ENCODE assay signal across 9 mouse cellular contexts in the genomic region with DNA sequence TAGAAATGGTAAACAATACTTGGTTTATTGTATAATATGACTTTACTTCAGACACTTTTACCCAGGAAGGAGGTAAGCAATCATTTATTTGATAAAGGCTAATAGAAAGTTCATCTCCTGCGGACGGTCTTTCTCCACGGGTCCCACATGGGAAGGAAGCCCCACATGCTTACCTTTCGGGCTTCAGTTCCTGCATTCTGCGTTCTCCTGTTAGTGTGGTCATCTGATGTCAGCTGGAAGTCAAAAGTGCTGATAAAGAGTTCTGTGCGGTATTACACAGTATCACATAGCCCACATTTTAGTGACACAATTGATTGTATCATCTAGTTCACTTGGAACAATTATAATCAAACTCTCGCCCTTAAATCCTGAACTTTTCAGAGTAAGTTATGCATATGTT. TPM values are rescaled to one million over a fixed set of nuclear protein-coding genes. Genes with fewer than 3 reads are reported as not detected.
DNase-seq lines count a peak whose midpoint lies in the region; ATAC-seq and TF ChIP-seq lines count a peak whose summit lies in the region.
"Had no signal": no experiment of that assay in that cellular context is flagged by ENCODE, and none has a peak within 500 bp of the region (broad histone marks: within the 10 kb centered on the region; RNA-seq: fewer than 3 reads in every experiment).

No protein-coding gene starts in this region.

- no peak for DNase-seq in kidney, postnatal 10 days
- peak; percentile 35 for DNase-seq in embryonic facial prominence, embryonic 11.5 days (ENCODE audit: low spot score)
- DNase-seq in testis, postnatal 10 days (ENCODE audit: low spot score), result no peak
- no peak for DNase-seq in thymus, adult 2 months
- no peak for DNase-seq in kidney, adult 11 months

- TF ChIP-seq CTCF in thymus, adult 2 months (IDR thresholded peaks at IDR 0.05; ENCODE audit: borderline replicate concordance, control insufficient read depth, extremely low read depth, insufficient read depth, low read length, poor library complexity), result no peak

- ATAC-seq in kidney, embryonic 14.5 days (ENCODE audit: low FRiP score, low TSS enrichment), result no peak
- ATAC-seq in embryonic facial prominence, embryonic 11.5 days (replicated peaks; ENCODE audit: insufficient number of reproducible peaks, low FRiP score, low TSS enrichment, low read depth), result no peak
- ATAC-seq in intestine, embryonic 15.5 days, result no peak
- no peak for ATAC-seq in neural tube, embryonic 14.5 days (ENCODE audit: low read depth)

- peak overlapping the region; percentile 73 for H3K4me3 ChIP-seq in kidney, embryonic 14.5 days (ENCODE audit: low read length)
- H3K4me3 ChIP-seq in embryonic facial prominence, embryonic 11.5 days (ENCODE audit: low read depth, low read length), result peak overlapping the region; percentile 66
- H3K4me3 ChIP-seq in intestine, embryonic 15.5 days (replicated peaks), result peak overlapping the region; percentile 76
- H3K4me3 ChIP-seq in neural tube, embryonic 14.5 days (ENCODE audit: low read depth, low read length), result peak overlapping the region; percentile 73
- no peak overlapping the region for H3K4me3 ChIP-seq in thymus, adult 2 months (ENCODE audit: control insufficient read depth, insufficient read depth, low read length)

- H3K36me3 ChIP-seq in kidney, embryonic 14.5 days (ENCODE audit: control insufficient read depth, insufficient read depth, low read length), result no peaks in the 10 kb centered on the region
- H3K36me3 ChIP-seq in embryonic facial prominence, embryonic 11.5 days (replicated peaks; ENCODE audit: control insufficient read depth, insufficient read depth, low read depth, low read length), result no peaks in the 10 kb centered on the region
- no peaks in the 10 kb centered on the region for H3K36me3 ChIP-seq in intestine, embryonic 15.5 days
- H3K36me3 ChIP-seq in neural tube, embryonic 14.5 days (ENCODE audit: control insufficient read depth, insufficient read depth, low read length), result no peaks in the 10 kb centered on the region
- H3K36me3 ChIP-seq in thymus, adult 2 months (ENCODE audit: control insufficient read depth, insufficient read depth, low read length), result no peaks in the 10 kb centered on the region

- no peaks in the 10 kb centered on the region for H3K4me1 ChIP-seq in kidney, embryonic 14.5 days (ENCODE audit: control insufficient read depth, insufficient read depth, low read length)
- no peaks in the 10 kb centered on the region for H3K4me1 ChIP-seq in embryonic facial prominence, embryonic 11.5 days (ENCODE audit: control insufficient read depth, insufficient read depth, low read length)
- H3K4me1 ChIP-seq in intestine, embryonic 15.5 days (replicated peaks), result no peaks in the 10 kb centered on the region
- H3K4me1 ChIP-seq in neural tube, embryonic 14.5 days (ENCODE audit: control insufficient read depth, insufficient read depth, low read length), result no peaks in the 10 kb centered on the region
- no peaks in the 10 kb centered on the region for H3K4me1 ChIP-seq in thymus, adult 2 months (replicated peaks; ENCODE audit: control insufficient read depth, insufficient read depth, low read length)

- no peak for TF ChIP-seq POLR2A in thymus, adult 2 months (IDR thresholded peaks at IDR 0.05; ENCODE audit: control insufficient read depth, extremely low read depth, insufficient read depth, low read length, poor library complexity)

- peak overlapping the region; percentile 90; the same call in 1 of the 2 replicates for H3K9ac ChIP-seq in kidney, embryonic 14.5 days (ENCODE audit: low read depth, low read length)
- H3K9ac ChIP-seq in embryonic facial prominence, embryonic 11.5 days (replicated peaks; ENCODE audit: low read length), result peak overlapping the region; percentile 95
- H3K9ac ChIP-seq in intestine, embryonic 15.5 days, result no peak overlapping the region
- no peak overlapping the region for H3K9ac ChIP-seq in neural tube, embryonic 14.5 days (replicated peaks; ENCODE audit: low read depth, low read length)

- peak overlapping the region; percentile 59 for H3K4me2 ChIP-seq in kidney, embryonic 14.5 days (replicated peaks; ENCODE audit: low read depth, low read length)
- H3K4me2 ChIP-seq in embryonic facial prominence, embryonic 11.5 days (ENCODE audit: low read depth, low read length), result peak overlapping the region; percentile 64
- H3K4me2 ChIP-seq in intestine, embryonic 15.5 days (replicated peaks), result peak overlapping the region; percentile 76
- peak overlapping the region; percentile 56 for H3K4me2 ChIP-seq in neural tube, embryonic 14.5 days (ENCODE audit: low read depth, low read length)

- H3K27ac ChIP-seq in kidney, embryonic 14.5 days (ENCODE audit: low read depth, low read length), result no peak overlapping the region
- H3K27ac ChIP-seq in embryonic facial prominence, embryonic 11.5 days (replicated peaks; ENCODE audit: low read depth, low read length), result no peak overlapping the region
- no peak overlapping the region for H3K27ac ChIP-seq in intestine, embryonic 15.5 days
- H3K27ac ChIP-seq in neural tube, embryonic 14.5 days (ENCODE audit: low read depth, low read length), result no peak overlapping the region
- no peak overlapping the region for H3K27ac ChIP-seq in thymus, adult 2 months (ENCODE audit: control insufficient read depth, insufficient read depth, low read length)

- H3K9me3 ChIP-seq in kidney, embryonic 14.5 days (ENCODE audit: control insufficient read depth, low read length), result no peaks in the 10 kb centered on the region
- H3K9me3 ChIP-seq in embryonic facial prominence, embryonic 11.5 days (replicated peaks; ENCODE audit: control insufficient read depth, low read length), result no peaks in the 10 kb centered on the region
- H3K9me3 ChIP-seq in intestine, embryonic 15.5 days, result no peaks in the 10 kb centered on the region
- no peaks in the 10 kb centered on the region for H3K9me3 ChIP-seq in neural tube, embryonic 14.5 days (ENCODE audit: control insufficient read depth, low read length)

- 13% methylated on average over 7 of the region's 7 CpGs for WGBS in kidney, embryonic 14.5 days
- 14% methylated on average over 7 of the region's 7 CpGs for WGBS in embryonic facial prominence, embryonic 11.5 days
- 14% methylated on average over 7 of the region's 7 CpGs for WGBS in intestine, embryonic 15.5 days
- 21% methylated on average over 7 of the region's 7 CpGs for WGBS in neural tube, embryonic 14.5 days
- WGBS in thymus, adult 2 months, result 30% methylated on average over 7 of the region's 7 CpGs

- H3K27me3 ChIP-seq in kidney, embryonic 14.5 days (ENCODE audit: control insufficient read depth, insufficient read depth, low read length), result no peaks in the 10 kb centered on the region
- no peaks in the 10 kb centered on the region for H3K27me3 ChIP-seq in embryonic facial prominence, embryonic 11.5 days (ENCODE audit: control insufficient read depth, insufficient read depth, low read length)
- no peaks in the 10 kb centered on the region for H3K27me3 ChIP-seq in intestine, embryonic 15.5 days (replicated peaks)
- no peaks in the 10 kb centered on the region for H3K27me3 ChIP-seq in neural tube, embryonic 14.5 days (ENCODE audit: control insufficient read depth, insufficient read depth, low read length)
- no peaks in the 10 kb centered on the region for H3K27me3 ChIP-seq in thymus, adult 2 months (ENCODE audit: control insufficient read depth, insufficient read depth, low read length)
- H3K27me3 ChIP-seq: Patski had no signal

RNA-seq across cellular contexts. Expression of a gene that starts 1.0 kb away (rescaled TPM):
- 0.67 and 3.0 TPM in 2 replicates for polyA plus RNA-seq in kidney, embryonic 14.5 days (2014; fragmentation: Nextera tagmentation; extraction: Ambion mirVana)
- 2.5 and 3.1 TPM in 2 replicates for polyA plus RNA-seq in embryonic facial prominence, embryonic 11.5 days (2014; fragmentation: Nextera tagmentation; extraction: Ambion mirVana)
- 0.73 and 0.97 TPM in 2 replicates for polyA plus RNA-seq in intestine, embryonic 15.5 days (2015; fragmentation: Nextera tagmentation; extraction: Ambion mirVana)
- 1.4 and 3.2 TPM in 2 replicates for polyA plus RNA-seq in neural tube, embryonic 14.5 days (2014; fragmentation: Nextera tagmentation; extraction: Ambion mirVana)
- polyA plus RNA-seq in thymus, adult 2 months (2012; rRNA removed), result 1.7 and 3.1 TPM in 2 replicates

Comparison
In these comparisons a context has a peak if more than half of its experiments do, and no peak if none do; other contexts are left out.
1. H3K9ac ChIP-seq: peak in kidney, embryonic 14.5 days (single experiment) and embryonic facial prominence, embryonic 11.5 days (single experiment); none in intestine, embryonic 15.5 days (single experiment) and neural tube, embryonic 14.5 days (single experiment).
2. Peak in every context shown above with its lines, with median percentiles within 50 percentile points of each other: H3K4me2 ChIP-seq.